Mouse (Mus musculus) forebrain, embryonic 15.5 days (tissue): Measurements from ENCODE around the gene Luc7l2. TPM values are rescaled to one million over a fixed set of nuclear protein-coding genes. Genes with fewer than 3 reads are reported as not detected.

Source experiments
- ATAC-seq: fragments of 200-750 bp; cut with Nextera tagmentation; replicated peaks from 2 replicates; pipeline ENCODE4 v1.8.0; 2017; ENCODE audit warnings: mild to moderate bottlenecking, moderate TSS enrichment, moderate library complexity
- H3K27ac ChIP-seq: fragments of 300-500 bp; sonication (generic); replicated peaks from 2 replicates; pipeline ENCODE4 v1.5.1; 2015; ENCODE audit warnings: mild to moderate bottlenecking, inconsistent platforms
- H3K27me3 ChIP-seq: fragments of 300-500 bp; sonication (generic); 2 replicates; pipeline ENCODE4 v1.6.1; 2015; ENCODE audit warnings: inconsistent platforms
- H3K36me3 ChIP-seq: fragments of 300-500 bp; sonication (generic); 2 replicates; pipeline ENCODE4 v1.6.1; 2015; ENCODE audit warnings: mild to moderate bottlenecking, inconsistent platforms
- H3K4me1 ChIP-seq: fragments of 300-500 bp; sonication (generic); 2 replicates; pipeline ENCODE4 v1.6.1; 2015; ENCODE audit warnings: inconsistent platforms
- H3K4me2 ChIP-seq: fragments of 300-500 bp; sonication (generic); replicated peaks from 2 replicates; pipeline ENCODE4 v1.6.1; 2015; ENCODE audit warnings: mild to moderate bottlenecking, inconsistent platforms
- H3K4me3 ChIP-seq: fragments of 300-500 bp; sonication (generic); 2 replicates; pipeline ENCODE4 v1.5.1; 2015; ENCODE audit warnings: mild to moderate bottlenecking, inconsistent platforms
- H3K9ac ChIP-seq: fragments of 300-500 bp; sonication (generic); replicated peaks from 2 replicates; pipeline ENCODE4 v1.6.1; 2015; ENCODE audit warnings: mild to moderate bottlenecking, inconsistent platforms
- H3K9me3 ChIP-seq: fragments of 300-500 bp; sonication (generic); 2 replicates; pipeline ENCODE4 v1.6.1; 2016; ENCODE audit warnings: inconsistent platforms
- WGBS: fragments of 180-500 bp; shearing (Covaris S2); methylation state at CpG from one replicate; pipeline ENCODE4 v1.1.7; 2015; ENCODE audit warnings: mixed read lengths; 5-methylcytosine and 5-hydroxymethylcytosine counted together
- microRNA-seq: library from miRNA; unstranded; fragments of <30 nt; microRNA quantifications from one replicate; pipeline ENCODE4, GENCODE M21; 2016
- polyA plus RNA-seq: library from polyadenylated mRNA; unstranded; fragments of >200 nt; fragmentation: Nextera tagmentation; extraction: Ambion mirVana; gene quantifications from 2 replicates; pipeline ENCODE4 v1.2.1, GENCODE M21; 2015

Luc7l2 gene
- polyA plus RNA-seq, 1 experiment from 2014 or later = 40.0 TPM

- WGBS = 2% methylated on average over 60 of the region's 60 CpGs
- Histone ChIP-seq H3K9ac (peak within 1 kb of the TSS; percentile 39), H3K27me3 (peaks cover 49% of the 10 kb centered on the region)
These were observed 85.9 kb downstream of the Luc7l2 start, which contains the start of gene Klrg2 for GRCm38 (mm10) chr6:38636852-38637618. TSS of gene Klrg2 (minus strand) at chr6:38637242.

GRCm38 (mm10) chr6:38640401-38640800 lies 89.3 kb downstream of the Luc7l2 start:
- WGBS = 77% methylated on average over 11 of the region's 11 CpGs
- Histone ChIP-seq H3K27ac (no peak overlapping the region), H3K27me3 (peaks cover 44% of the 10 kb centered on the region), H3K4me2 (no peak overlapping the region), H3K9ac (no peak overlapping the region), H3K36me3 (no peaks in the 10 kb centered on the region), H3K4me1 (peaks cover 21% of the 10 kb centered on the region), H3K9me3 (no peaks in the 10 kb centered on the region), H3K4me3 (no peak overlapping the region)
- ATAC-seq = no peak

More at GRCm38 (mm10) chr6:38636852-38637618, 85.9 kb downstream of the Luc7l2 start, which contains the start of gene Klrg2:
- no peaks in the 10 kb centered on the region for H3K9me3 ChIP-seq
- H3K4me2 ChIP-seq = peak within 1 kb of the TSS; percentile 100
- peaks cover 21% of the 10 kb centered on the region for H3K4me1 ChIP-seq
- H3K27ac ChIP-seq = no peak within 1 kb of the TSS
- peak; percentile 83 for ATAC-seq
- no peaks in the 10 kb centered on the region for H3K36me3 ChIP-seq
- H3K4me3 ChIP-seq = peak within 1 kb of the TSS; percentile 57

GRCm38 (mm10) chr6:38641228-38641627 lies 90.1 kb downstream of the Luc7l2 start:
- H3K9ac ChIP-seq = no peak overlapping the region
- peaks cover 38% of the 10 kb centered on the region for H3K27me3 ChIP-seq
- H3K4me1 ChIP-seq = peaks cover 14% of the 10 kb centered on the region
- 77% methylated on average over 5 of the region's 5 CpGs for WGBS
- no peak overlapping the region for H3K27ac ChIP-seq
- no peaks in the 10 kb centered on the region for H3K36me3 ChIP-seq
- ATAC-seq = no peak
- H3K9me3 ChIP-seq = no peaks in the 10 kb centered on the region
- no peak overlapping the region for H3K4me3 ChIP-seq
- H3K4me2 ChIP-seq = no peak overlapping the region

- no peaks in the 10 kb centered on the region for H3K36me3 ChIP-seq
- no peak overlapping the region for H3K27ac ChIP-seq
- WGBS = 51% methylated on average over 5 of the region's 5 CpGs
- H3K4me1 ChIP-seq = peaks cover 10% of the 10 kb centered on the region
- ATAC-seq = no peak
- H3K4me2 ChIP-seq = no peak overlapping the region
- H3K9me3 ChIP-seq = no peaks in the 10 kb centered on the region
- no peak overlapping the region for H3K9ac ChIP-seq
- peaks cover 34% of the 10 kb centered on the region for H3K27me3 ChIP-seq
- no peak overlapping the region for H3K4me3 ChIP-seq
These were observed 90.5 kb downstream of the Luc7l2 start for GRCm38 (mm10) chr6:38641645-38642044.

- no peaks in the 10 kb centered on the region for H3K9me3 ChIP-seq
- H3K36me3 ChIP-seq = no peaks in the 10 kb centered on the region
- no peak for ATAC-seq
- peaks cover under 1% of the 10 kb centered on the region; the same call in 1 of the 2 replicates for H3K4me1 ChIP-seq
- no peak overlapping the region for H3K4me2 ChIP-seq
- no peak overlapping the region for H3K27ac ChIP-seq
- H3K9ac ChIP-seq = no peak overlapping the region
- peaks cover 25% of the 10 kb centered on the region for H3K27me3 ChIP-seq
- WGBS = 82% methylated on average over 5 of the region's 5 CpGs
- H3K4me3 ChIP-seq = no peak overlapping the region
These were observed 91.5 kb downstream of the Luc7l2 start for GRCm38 (mm10) chr6:38642593-38642992.

- Histone ChIP-seq H3K9ac (no peak overlapping the region), H3K36me3 (no peaks in the 10 kb centered on the region), H3K27me3 (peaks cover 20% of the 10 kb centered on the region), H3K4me1 (no peaks in the 10 kb centered on the region), H3K27ac (no peak overlapping the region), H3K4me2 (no peak overlapping the region), H3K4me3 (no peak overlapping the region), H3K9me3 (no peaks in the 10 kb centered on the region)
- ATAC-seq = no peak
- WGBS = 78% methylated on average over 3 of the region's 3 CpGs
These were observed 91.9 kb downstream of the Luc7l2 start for GRCm38 (mm10) chr6:38643039-38643438.

- no peaks in the 10 kb centered on the region for H3K9me3 ChIP-seq
- no peaks in the 10 kb centered on the region for H3K36me3 ChIP-seq
- no peak for ATAC-seq
- no peak overlapping the region for H3K27ac ChIP-seq
- WGBS = 73% methylated on average over 3 of the region's 3 CpGs
- H3K4me2 ChIP-seq = no peak overlapping the region
- H3K27me3 ChIP-seq = no peaks in the 10 kb centered on the region
- no peaks in the 10 kb centered on the region for H3K4me1 ChIP-seq
- H3K4me3 ChIP-seq = no peak overlapping the region
- no peak overlapping the region for H3K9ac ChIP-seq
These were observed 98.4 kb downstream of the Luc7l2 start for GRCm38 (mm10) chr6:38649545-38649944.

GRCm38 (mm10) chr6:38650263-38650937 lies 99.3 kb downstream of the Luc7l2 start:
- Histone ChIP-seq H3K4me3 (no peak overlapping the region), H3K27ac (no peak overlapping the region), H3K27me3 (no peaks in the 10 kb centered on the region), H3K9ac (no peak overlapping the region), H3K4me2 (no peak overlapping the region), H3K9me3 (no peaks in the 10 kb centered on the region), H3K4me1 (no peaks in the 10 kb centered on the region), H3K36me3 (no peaks in the 10 kb centered on the region)
- WGBS = 44% methylated on average over 14 of the region's 14 CpGs
- peak; percentile 72 for ATAC-seq

Small RNAs within 50 kb of the gene (microRNA-seq; reads per million reads assigned to microRNA genes)
- gene Mir7670 = not detected

Other genes with a start within 250 kb of the Luc7l2 start
- gene Zc3hav1, start 196.7 kb upstream of the Luc7l2 start, polyA plus RNA-seq = 0.61 and 0.89 TPM in 2 replicates
- gene Ttc26, start 169.9 kb upstream of the Luc7l2 start, polyA plus RNA-seq = 7.7 and 8.9 TPM in 2 replicates
- gene Ubn2, start 117.4 kb upstream of the Luc7l2 start, polyA plus RNA-seq = 19.1 and 20.8 TPM in 2 replicates
- gene Fmc1, start 17.8 kb upstream of the Luc7l2 start, polyA plus RNA-seq = 152 and 161 TPM in 2 replicates
- 0.14 TPM in 1 of 2 replicates, not detected in the other for gene Klrg2, start 85.9 kb downstream of the Luc7l2 start, polyA plus RNA-seq
- gene Clec2l, start 111.7 kb downstream of the Luc7l2 start, polyA plus RNA-seq = 8.6 and 14.4 TPM in 2 replicates